Mouse (Mus musculus) testis, adult 2 months (tissue): Measurements from ENCODE around the gene Stox2.

Experiments used
- CTCF ChIP-seq: fragments of 200-500 bp; IDR thresholded peaks from 2 replicates; pipeline ENCODE4 v1.5.1; 2012; ENCODE audit warnings: low read depth, mild to moderate bottlenecking, inconsistent platforms, low read length, moderate library complexity; ENCODE audit not compliant: control insufficient read depth, insufficient read depth, insufficient replicate concordance
- POLR2A ChIP-seq: fragments of 200-500 bp; IDR thresholded peaks from 2 replicates; pipeline ENCODE4 v1.6.1; 2012; ENCODE audit warnings: low read depth, mild to moderate bottlenecking, inconsistent platforms, low read length, moderate library complexity; ENCODE audit not compliant: control insufficient read depth

GRCm38 (mm10) chr8:47388171-47388570 lies 58.0 kb downstream of the Stox2 start:
- TF ChIP-seq CTCF: no peak
- TF ChIP-seq POLR2A: no peak
